Mouse (Mus musculus) megakaryocyte, embryonic 14.5 days (primary cell): ENCODE data around the gene Gm15217. TPM values are rescaled to one million over a fixed set of nuclear protein-coding genes. Genes with fewer than 3 reads are reported as not detected.
A peak's percentile ranks its signal among the peaks of the same experiment; 100 is the strongest.

ENCODE experiments used
- H3K27me3 ChIP-seq: replicated peaks from 2 replicates; pipeline ENCODE3; 2012; ENCODE audit warnings: inconsistent platforms
- H3K36me3 ChIP-seq: replicated peaks from 2 replicates; pipeline ENCODE3; 2012; ENCODE audit warnings: low read length, inconsistent platforms, mixed read lengths
- H3K4me1 ChIP-seq: 2 replicates; pipeline ENCODE4 v1.6.1; 2012; ENCODE audit warnings: inconsistent platforms
- H3K4me3 ChIP-seq: replicated peaks from 2 replicates; pipeline ENCODE3; 2012; ENCODE audit warnings: moderate library complexity, mild to moderate bottlenecking, inconsistent platforms
- H3K9me3 ChIP-seq: 2 replicates; pipeline ENCODE4 v1.6.1; 2012; ENCODE audit warnings: inconsistent platforms
- FLI1 ChIP-seq: IDR thresholded peaks from 2 replicates; pipeline ENCODE4 v1.6.1; 2012; ENCODE audit warnings: low read length, inconsistent platforms, mixed read lengths
- GATA1 ChIP-seq: IDR thresholded peaks from 3 replicates; pipeline ENCODE4 v1.6.1; 2012; ENCODE audit warnings: mixed read lengths, low read length, inconsistent platforms, borderline replicate concordance
- polyA plus RNA-seq: library from polyadenylated mRNA; stranded (reverse); fragments of >175 nt; gene quantifications from 2 replicates; pipeline ENCODE4 v1.2.3, GENCODE M21; 2012; ENCODE audit warnings: low replicate concordance; ENCODE audit not compliant: insufficient read depth

Gm15217 gene
- polyA plus RNA-seq, 1 experiment = not detected

- H3K36me3 ChIP-seq = no peaks in the 10 kb centered on the region
- H3K4me1 ChIP-seq = no peaks in the 10 kb centered on the region
- peaks cover 35% of the 10 kb centered on the region for H3K27me3 ChIP-seq
- peaks cover 9% of the 10 kb centered on the region; the same call in 1 of the 2 replicates for H3K9me3 ChIP-seq
- TF ChIP-seq GATA1 (no peak), FLI1 (no peak)
- H3K4me3 ChIP-seq = no peak overlapping the region
Observed at GRCm38 (mm10) chr14:46381457-46381856, 2.2 kb downstream of the Gm15217 start.

GRCm38 (mm10) chr14:46384946-46385691 is 5.9 kb downstream of the Gm15217 start:
- no peak overlapping the region for H3K4me3 ChIP-seq
- H3K27me3 ChIP-seq = peaks cover 68% of the 10 kb centered on the region
- H3K9me3 ChIP-seq = peaks cover 10% of the 10 kb centered on the region; the same call in 1 of the 2 replicates
- peaks cover 18% of the 10 kb centered on the region; the same call in 1 of the 2 replicates for H3K4me1 ChIP-seq
- TF ChIP-seq GATA1 (no peak), FLI1 (no peak)
- no peaks in the 10 kb centered on the region for H3K36me3 ChIP-seq

GRCm38 (mm10) chr14:46385701-46386477 is 6.7 kb downstream of the Gm15217 start:
- Histone ChIP-seq H3K27me3 (peaks cover 75% of the 10 kb centered on the region), H3K9me3 (peaks cover 15% of the 10 kb centered on the region; the same call in 1 of the 2 replicates), H3K4me1 (peaks cover 18% of the 10 kb centered on the region; the same call in 1 of the 2 replicates), H3K4me3 (no peak overlapping the region), H3K36me3 (no peaks in the 10 kb centered on the region)
- no peak for TF ChIP-seq FLI1
- TF ChIP-seq GATA1 = no peak

- no peak for TF ChIP-seq GATA1
- no peak for TF ChIP-seq FLI1
- Histone ChIP-seq H3K27me3 (peaks cover 78% of the 10 kb centered on the region), H3K9me3 (peaks cover 15% of the 10 kb centered on the region; the same call in 1 of the 2 replicates), H3K4me1 (peaks cover 18% of the 10 kb centered on the region; the same call in 1 of the 2 replicates), H3K4me3 (peak overlapping the region; percentile 87), H3K36me3 (no peaks in the 10 kb centered on the region)
Observed at GRCm38 (mm10) chr14:46386478-46387356, 7.5 kb downstream of the Gm15217 start.

GRCm38 (mm10) chr14:46387357-46387671 is 8.1 kb downstream of the Gm15217 start:
- peaks cover 81% of the 10 kb centered on the region for H3K27me3 ChIP-seq

GRCm38 (mm10) chr14:46387821-46388481 is 8.7 kb downstream of the Gm15217 start:
- Histone ChIP-seq H3K36me3 (no peaks in the 10 kb centered on the region), H3K9me3 (peaks cover 15% of the 10 kb centered on the region; the same call in 1 of the 2 replicates), H3K4me3 (peak overlapping the region; percentile 87), H3K4me1 (peaks cover 18% of the 10 kb centered on the region; the same call in 1 of the 2 replicates), H3K27me3 (peaks cover 80% of the 10 kb centered on the region)
- no peak for TF ChIP-seq FLI1
- no peak for TF ChIP-seq GATA1

More at GRCm38 (mm10) chr14:46387357-46387671, 8.1 kb downstream of the Gm15217 start:
- Histone ChIP-seq H3K4me1 (peaks cover 18% of the 10 kb centered on the region; the same call in 1 of the 2 replicates), H3K4me3 (peak overlapping the region; percentile 87), H3K36me3 (no peaks in the 10 kb centered on the region), H3K9me3 (peaks cover 15% of the 10 kb centered on the region; the same call in 1 of the 2 replicates)
- TF ChIP-seq FLI1 = no peak
- TF ChIP-seq GATA1 = no peak

- Histone ChIP-seq H3K4me1 (peaks cover 18% of the 10 kb centered on the region; the same call in 1 of the 2 replicates), H3K27me3 (peaks cover 78% of the 10 kb centered on the region), H3K4me3 (no peak overlapping the region), H3K36me3 (no peaks in the 10 kb centered on the region), H3K9me3 (peaks cover 15% of the 10 kb centered on the region; the same call in 1 of the 2 replicates)
- no peak for TF ChIP-seq GATA1
- no peak for TF ChIP-seq FLI1
Observed at GRCm38 (mm10) chr14:46388636-46389035, 9.4 kb downstream of the Gm15217 start.

- no peak overlapping the region for H3K4me3 ChIP-seq
- peaks cover 18% of the 10 kb centered on the region; the same call in 1 of the 2 replicates for H3K4me1 ChIP-seq
- TF ChIP-seq FLI1 = no peak
- no peak for TF ChIP-seq GATA1
- peaks cover 70% of the 10 kb centered on the region for H3K27me3 ChIP-seq
- H3K36me3 ChIP-seq = no peaks in the 10 kb centered on the region
- H3K9me3 ChIP-seq = peaks cover 9% of the 10 kb centered on the region; the same call in 1 of the 2 replicates
Observed at GRCm38 (mm10) chr14:46389438-46390248, 10.4 kb downstream of the Gm15217 start.
